19 mouse cellular contexts compared by ENCODE assay signal in genomic region chr1:133741171-133741570, GRCm38 (mm10). TPM values are rescaled to one million over a fixed set of nuclear protein-coding genes. Genes with fewer than 3 reads are reported as not detected.
A peak's percentile ranks its signal among the peaks of the same experiment; 100 is the strongest.
DNase-seq lines count a peak whose midpoint lies in the region; ATAC-seq and TF ChIP-seq lines count a peak whose summit lies in the region.
"Had no signal": no experiment of that assay in that cellular context is flagged by ENCODE, and none has a peak within 500 bp of the region (broad histone marks: within the 10 kb centered on the region; RNA-seq: fewer than 3 reads in every experiment).

No protein-coding gene starts in this region.

- WGBS in forebrain, embryonic 10.5 days, result 77% methylated on average over 6 of the region's 6 CpGs
- 76% methylated on average over 6 of the region's 6 CpGs for WGBS in forebrain, embryonic 14.5 days
- 87% methylated on average over 6 of the region's 6 CpGs for WGBS in limb, embryonic 10.5 days

- TF ChIP-seq EP300 in ES-Bruce4 (IDR thresholded peaks at IDR 0.05; ENCODE audit: insufficient read depth, low read depth, low read length), result peak; percentile 66; the same call in 1 of the 2 replicates

- H3K36me3 ChIP-seq in forebrain, embryonic 10.5 days (replicated peaks), result no peaks in the 10 kb centered on the region
- H3K36me3 ChIP-seq in forebrain, embryonic 14.5 days (ENCODE audit: control insufficient read depth, insufficient read depth, low read length), result no peaks in the 10 kb centered on the region
- no peaks in the 10 kb centered on the region for H3K36me3 ChIP-seq in ES-Bruce4 (ENCODE audit: control insufficient read depth, insufficient read depth, low read length, poor library complexity, severe bottlenecking)
- H3K36me3 ChIP-seq in limb, embryonic 10.5 days, result no peaks in the 10 kb centered on the region
- H3K36me3 ChIP-seq: embryonic facial prominence, embryonic 12.5 days; hindbrain, embryonic 12.5 days; hindbrain, embryonic 15.5 days had no signal

- H3K4me1 ChIP-seq in forebrain, embryonic 10.5 days, result peaks cover 44% of the 10 kb centered on the region
- peaks cover 12% of the 10 kb centered on the region for H3K4me1 ChIP-seq in forebrain, embryonic 14.5 days (ENCODE audit: control insufficient read depth, insufficient read depth, low read length)
- peaks cover 12% of the 10 kb centered on the region for H3K4me1 ChIP-seq in ES-Bruce4 (ENCODE audit: control insufficient read depth, insufficient read depth, low read length)
- H3K4me1 ChIP-seq in limb, embryonic 10.5 days, result peaks cover 55% of the 10 kb centered on the region

- no peak overlapping the region for H3K9ac ChIP-seq in forebrain, embryonic 14.5 days (ENCODE audit: low read length)
- no peak overlapping the region for H3K9ac ChIP-seq in ES-Bruce4 (ENCODE audit: low read depth, poor library complexity, severe bottlenecking)
- H3K9ac ChIP-seq: embryonic facial prominence, embryonic 12.5 days; forebrain, embryonic 13.5 days; forebrain, postnatal 0 days; heart, embryonic 13.5 days; hindbrain, embryonic 12.5 days; hindbrain, embryonic 15.5 days had no signal

- no peak for ATAC-seq in forebrain, embryonic 14.5 days
- no peak for ATAC-seq in granulocyte monocyte progenitor cell, adult 5-6 weeks (replicated peaks; ENCODE audit: poor library complexity, severe bottlenecking)
- ATAC-seq: forebrain, embryonic 13.5 days; forebrain, postnatal 0 days; intestine, postnatal 0 days had no signal

- H3K4me2 ChIP-seq in forebrain, embryonic 14.5 days (ENCODE audit: low read length), result no peak overlapping the region
- H3K4me2 ChIP-seq: embryonic facial prominence, embryonic 12.5 days; forebrain, embryonic 13.5 days; heart, embryonic 13.5 days; hindbrain, embryonic 12.5 days; hindbrain, embryonic 15.5 days had no signal

- no peak overlapping the region for H3K4me3 ChIP-seq in forebrain, embryonic 10.5 days
- no peak overlapping the region for H3K4me3 ChIP-seq in forebrain, embryonic 14.5 days (ENCODE audit: low read depth, low read length)
- no peak overlapping the region for H3K4me3 ChIP-seq in ES-Bruce4 (ENCODE audit: low read depth, low read length)
- H3K4me3 ChIP-seq in limb, embryonic 10.5 days, result no peak overlapping the region
- H3K4me3 ChIP-seq: embryonic facial prominence, embryonic 12.5 days; erythroblast, embryonic 14.5 days; forebrain, embryonic 13.5 days; heart, embryonic 13.5 days; hindbrain, embryonic 12.5 days; hindbrain, embryonic 15.5 days had no signal

- peaks cover 62% of the 10 kb centered on the region for H3K27me3 ChIP-seq in forebrain, embryonic 10.5 days (ENCODE audit: poor library complexity, severe bottlenecking)
- no peaks in the 10 kb centered on the region for H3K27me3 ChIP-seq in forebrain, embryonic 14.5 days (replicated peaks; ENCODE audit: control insufficient read depth, insufficient read depth, low read length)
- no peaks in the 10 kb centered on the region for H3K27me3 ChIP-seq in ES-Bruce4 (ENCODE audit: control insufficient read depth, insufficient read depth, low read length, poor library complexity, severe bottlenecking)
- H3K27me3 ChIP-seq in limb, embryonic 10.5 days (ENCODE audit: low read depth, poor library complexity, severe bottlenecking), result peaks cover 75% of the 10 kb centered on the region
- H3K27me3 ChIP-seq: embryonic facial prominence, embryonic 12.5 days; forebrain, embryonic 13.5 days; heart, embryonic 13.5 days; hindbrain, embryonic 15.5 days had no signal

- peak overlapping the region; percentile 74; the same call in 1 of the 2 replicates for H3K27ac ChIP-seq in forebrain, embryonic 10.5 days
- no peak overlapping the region for H3K27ac ChIP-seq in forebrain, embryonic 14.5 days (ENCODE audit: low read depth, low read length)
- H3K27ac ChIP-seq in ES-Bruce4 (ENCODE audit: insufficient read depth, low read length), result peak overlapping the region; percentile 79
- H3K27ac ChIP-seq in limb, embryonic 10.5 days, result peak overlapping the region; percentile 88
- H3K27ac ChIP-seq: forebrain, embryonic 13.5 days; heart, embryonic 13.5 days; hindbrain, embryonic 12.5 days; hindbrain, embryonic 15.5 days had no signal

- no peaks in the 10 kb centered on the region for H3K9me3 ChIP-seq in forebrain, embryonic 10.5 days
- no peaks in the 10 kb centered on the region for H3K9me3 ChIP-seq in forebrain, embryonic 14.5 days (replicated peaks; ENCODE audit: control insufficient read depth, low read length)
- no peaks in the 10 kb centered on the region for H3K9me3 ChIP-seq in ES-Bruce4 (replicated peaks; ENCODE audit: control insufficient read depth, insufficient read depth, low read length, poor library complexity, severe bottlenecking)
- no peaks in the 10 kb centered on the region for H3K9me3 ChIP-seq in limb, embryonic 10.5 days (replicated peaks)
- H3K9me3 ChIP-seq: embryonic facial prominence, embryonic 12.5 days; forebrain, embryonic 13.5 days; heart, embryonic 13.5 days; hindbrain, embryonic 12.5 days; hindbrain, embryonic 15.5 days had no signal

- no peak for TF ChIP-seq POLR2A in ES-Bruce4 (IDR thresholded peaks at IDR 0.05; ENCODE audit: insufficient read depth, low read length)

- TF ChIP-seq CTCF in ES-Bruce4 (IDR thresholded peaks at IDR 0.05; ENCODE audit: low read depth, low read length), result no peak

- DNase-seq in forebrain, embryonic 10.5 days (ENCODE audit: extremely low spot score, low spot score), result no peak
- DNase-seq in forebrain, embryonic 14.5 days (ENCODE audit: low spot score), result no peak
- peak; percentile 70 for DNase-seq in ZHBTc4 (ENCODE audit: low read depth, low spot score)
- DNase-seq in limb, embryonic 10.5 days (ENCODE audit: low spot score), result no peak
- no peak for DNase-seq in heart, postnatal 36 days
- DNase-seq: cerebellum, adult 18-20 months; cerebellum, adult 9-10 months; forebrain, postnatal 0 days; gastrocnemius, postnatal 36 days had no signal

- intact Hi-C loops in heart, postnatal 36 days (cut with DNase I), result no loop called here

RNA-seq across cellular contexts. Expression of gene Lax1, which starts 51.3 kb away (rescaled TPM):
- polyA plus RNA-seq in forebrain, embryonic 10.5 days (2016; fragmentation: Nextera tagmentation; extraction: Ambion mirVana), result 0.44 and 0.93 TPM in 2 replicates
- not detected in 2 replicates for polyA plus RNA-seq in forebrain, embryonic 14.5 days (2014; fragmentation: Nextera tagmentation; extraction: Ambion mirVana)
- polyA plus RNA-seq in ES-Bruce4 (2011; ENCODE audit: insufficient read depth, insufficient read length, low read depth, missing spikeins), result 1.4 and 1.5 TPM in 2 replicates
- polyA plus RNA-seq in limb, embryonic 10.5 days (2016; fragmentation: Nextera tagmentation; extraction: Ambion mirVana), result 0.62 and 0.75 TPM in 2 replicates
- not detected in 2 replicates for total RNA-seq in granulocyte monocyte progenitor cell, adult 5-6 weeks (2014; fragmentation: Nextera tagmentation)
- total RNA-seq in granulocyte monocyte progenitor cell, adult 5-6 weeks (2017), result 0.82 and 1.0 TPM in 2 replicates
- under 1 TPM; 0.22 to 0.33 TPM for total RNA-seq in heart, postnatal 36 days (2021)
- total RNA-seq: gastrocnemius, adult 8-10 months; gastrocnemius, postnatal 36 days had no signal
- polyA plus RNA-seq: forebrain, embryonic 13.5 days had no signal

RNA-seq across cellular contexts. Expression of gene Atp2b4, which starts 59.7 kb away (rescaled TPM):
- 3.2 and 4.2 TPM in 2 replicates for polyA plus RNA-seq in forebrain, embryonic 10.5 days (2016; fragmentation: Nextera tagmentation; extraction: Ambion mirVana)
- 10.2 and 14.1 TPM in 2 replicates for polyA plus RNA-seq in forebrain, embryonic 14.5 days (2014; fragmentation: Nextera tagmentation; extraction: Ambion mirVana)
- polyA plus RNA-seq in ES-Bruce4 (2011; ENCODE audit: insufficient read depth, insufficient read length, low read depth, missing spikeins), result 16.1 and 19.4 TPM in 2 replicates
- polyA plus RNA-seq in limb, embryonic 10.5 days (2016; fragmentation: Nextera tagmentation; extraction: Ambion mirVana), result 2.5 and 3.5 TPM in 2 replicates
- 44.2 and 58.3 TPM in 2 replicates for total RNA-seq in granulocyte monocyte progenitor cell, adult 5-6 weeks (2014; fragmentation: Nextera tagmentation)
- total RNA-seq in granulocyte monocyte progenitor cell, adult 5-6 weeks (2017), result 27.1 and 32.1 TPM in 2 replicates
- 10 to 100 TPM; 19.5 to 23.7 TPM for total RNA-seq in heart, postnatal 36 days (2021)
